ENCODE assay signal across 18 mouse cellular contexts in genomic region chr3:154393626-154394025, GRCm38 (mm10).
"Had no signal": no experiment of that assay in that cellular context is flagged by ENCODE, and none has a peak within 500 bp of the region (broad histone marks: within the 10 kb centered on the region; RNA-seq: fewer than 3 reads in every experiment).

No protein-coding gene starts in this region.

- ATAC-seq: liver, postnatal 0 days; lung, postnatal 0 days; midbrain, embryonic 15.5 days had no signal

- H3K27ac ChIP-seq: liver, embryonic 15.5 days; lung, embryonic 15.5 days; macrophage; midbrain, embryonic 12.5 days; midbrain, embryonic 15.5 days; neural tube, embryonic 12.5 days; stomach, embryonic 15.5 days; stomach, postnatal 0 days had no signal

- H3K4me2 ChIP-seq: liver, embryonic 15.5 days; lung, embryonic 15.5 days; midbrain, embryonic 12.5 days; midbrain, embryonic 15.5 days; neural tube, embryonic 12.5 days; stomach, embryonic 15.5 days had no signal

- H3K9ac ChIP-seq: liver, embryonic 15.5 days; liver, postnatal 0 days; lung, embryonic 15.5 days; midbrain, embryonic 12.5 days; midbrain, embryonic 15.5 days; neural tube, embryonic 12.5 days; stomach, embryonic 15.5 days had no signal

- H3K4me3 ChIP-seq: liver, embryonic 15.5 days; lung, embryonic 15.5 days; megakaryocyte, embryonic 14.5 days; midbrain, embryonic 12.5 days; midbrain, embryonic 15.5 days; neural tube, embryonic 12.5 days; stomach, embryonic 15.5 days had no signal

- H3K4me1 ChIP-seq: liver, embryonic 15.5 days; lung, embryonic 15.5 days; megakaryocyte, embryonic 14.5 days; midbrain, embryonic 15.5 days; neural tube, embryonic 12.5 days; stomach, embryonic 15.5 days had no signal

- DNase-seq: liver, postnatal 0 days; lung, adult 2 months; lung, postnatal 14 days; lung, postnatal 36 days; right cerebral cortex, postnatal 14 days; thymus, adult 2 months; thymus, postnatal 25 days; thymus, postnatal 4 days had no signal

- H3K9me3 ChIP-seq: liver, embryonic 15.5 days; lung, embryonic 15.5 days; megakaryocyte, embryonic 14.5 days; midbrain, embryonic 12.5 days; midbrain, embryonic 15.5 days; neural tube, embryonic 12.5 days; stomach, embryonic 15.5 days had no signal

- H3K36me3 ChIP-seq: liver, embryonic 15.5 days; lung, embryonic 15.5 days; midbrain, embryonic 12.5 days; midbrain, embryonic 15.5 days; neural tube, embryonic 12.5 days; stomach, embryonic 15.5 days had no signal

- H3K27me3 ChIP-seq: liver, embryonic 15.5 days; lung, embryonic 15.5 days; megakaryocyte, embryonic 14.5 days; midbrain, embryonic 15.5 days; neural tube, embryonic 12.5 days; stomach, embryonic 15.5 days had no signal
